Mouse (Mus musculus) naive thymus-derived CD4-positive, alpha-beta T cell, adult 2 months (primary cell): ENCODE measurements around the gene Acy3.
"Not testable (repeated sequence)": the region's sequence is repeated elsewhere in the genome, so short reads cannot be mapped to it uniquely, and the experiment has no call there.

ENCODE experiments used
- DNase-seq: peaks from one replicate; pipeline ENCODE4 v3.0.0-alpha.2; 2011; ENCODE audit warnings: low read depth

Gene Acy3

GRCm38 (mm10) chr19:3974608-3975007, 11.8 kb upstream of the Acy3 start:
- DNase-seq: not testable (repeated sequence)

- no peak for DNase-seq
Observed at GRCm38 (mm10) chr19:3975866-3976265, 10.5 kb upstream of the Acy3 start.

DNA sequence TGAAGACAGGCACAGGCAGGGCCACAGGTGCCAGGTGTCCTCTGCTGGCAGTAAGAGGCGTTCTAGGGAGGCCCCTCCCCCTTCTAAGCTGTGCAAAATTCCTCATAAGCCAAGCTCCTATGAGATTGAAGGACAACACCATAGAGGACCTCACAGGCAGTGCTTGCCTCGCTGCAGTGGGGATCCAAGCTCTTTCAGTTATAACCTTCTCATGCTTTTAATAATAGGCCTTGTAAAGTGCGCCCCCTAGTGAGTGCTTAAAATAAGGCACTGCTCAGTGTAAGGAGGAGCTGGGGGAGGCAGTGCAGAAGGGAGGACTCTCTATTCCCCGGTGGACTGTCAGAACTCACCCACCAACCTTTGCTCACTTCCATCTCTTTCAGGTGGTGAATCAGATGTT, 6.1 kb upstream of the Acy3 start:
- DNase-seq: peak; percentile 90

DNA sequence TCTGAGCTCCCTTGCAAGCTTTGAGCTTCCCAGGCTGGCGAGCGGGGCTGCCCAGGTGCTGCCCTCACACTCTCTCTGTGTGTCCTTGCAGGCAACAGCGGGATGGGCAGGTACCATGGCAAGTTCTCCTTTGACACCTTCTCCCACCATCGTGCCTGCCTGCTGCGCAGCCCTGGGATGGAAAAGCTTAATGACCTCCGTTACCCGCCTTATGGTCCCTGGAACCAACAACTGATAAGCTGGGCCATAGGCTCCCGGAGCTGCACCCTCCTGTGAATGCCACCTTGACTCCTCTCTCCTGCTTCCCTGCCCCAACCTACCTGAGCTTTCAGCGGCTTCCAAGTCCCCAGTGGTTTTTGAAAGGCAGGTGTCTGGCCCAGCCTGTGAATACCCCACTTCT, 5.5 kb upstream of the Acy3 start:
- no peak for DNase-seq

- DNase-seq: no peak
Observed at GRCm38 (mm10) chr19:3983527-3984200, 2.7 kb upstream of the Acy3 start.

DNA sequence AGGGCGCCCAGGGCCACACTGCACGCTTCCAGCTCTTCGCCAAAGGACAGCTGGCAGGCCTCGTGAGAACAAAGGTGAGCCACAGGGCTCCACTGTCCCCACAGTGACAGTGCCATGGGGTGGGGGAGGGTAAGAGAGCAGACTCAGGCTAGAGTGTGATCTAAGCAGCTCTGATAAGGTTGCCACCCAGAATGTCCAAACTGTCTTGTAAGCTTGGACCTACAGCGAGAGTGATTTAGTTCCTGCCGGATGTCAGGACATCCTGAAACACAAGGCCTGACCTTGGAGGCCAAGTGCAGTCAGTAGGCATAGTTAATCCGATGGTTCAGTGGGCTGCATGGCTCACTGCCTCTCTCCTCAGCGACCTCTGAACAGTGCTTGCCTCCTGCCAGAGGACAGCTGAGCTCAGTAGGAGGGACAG, 1.1 kb upstream of the Acy3 start:
- DNase-seq: no peak

DNA sequence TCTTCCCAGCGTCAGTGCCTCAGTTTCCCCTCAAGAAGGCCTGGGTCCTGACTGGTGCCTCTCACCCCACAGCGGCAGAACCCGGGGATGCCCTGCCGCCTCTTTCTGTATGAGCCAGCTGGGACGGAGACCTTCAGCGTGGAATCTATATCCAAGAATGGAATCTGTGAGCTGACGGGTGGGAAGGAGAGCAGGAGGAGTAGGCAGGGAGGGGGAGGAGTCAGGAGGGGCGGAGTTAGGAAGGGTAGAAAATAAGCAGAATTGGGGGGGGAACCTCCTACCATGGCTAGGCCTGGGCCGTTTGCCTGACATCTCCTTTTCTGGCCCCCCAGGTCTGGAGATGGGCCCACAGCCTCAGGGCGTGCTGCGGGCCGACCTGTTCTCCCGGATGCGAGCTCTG, 1.7 kb downstream of the Acy3 start:
- DNase-seq: no peak

DNA sequence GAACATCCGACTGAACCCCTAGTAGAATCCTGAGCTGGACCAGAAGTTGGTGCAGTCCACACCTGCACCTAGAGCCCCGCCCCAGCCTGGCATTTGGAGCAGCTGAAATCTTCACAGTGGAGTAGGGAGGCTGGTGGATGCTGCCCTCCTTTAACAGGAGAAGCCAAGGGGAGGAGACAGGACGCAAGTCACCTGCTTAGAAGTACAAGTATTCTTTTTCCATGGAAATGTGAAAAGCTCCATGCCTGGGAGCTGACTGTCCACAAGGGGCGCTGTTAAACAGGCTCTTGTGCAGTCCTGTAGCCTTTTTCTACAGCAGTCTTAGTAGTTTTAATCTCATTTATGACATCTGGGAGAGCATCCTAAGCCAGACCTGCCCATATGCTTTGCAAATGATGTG, 2.4 kb downstream of the Acy3 start:
- no peak for DNase-seq

- no peak for DNase-seq
Observed at GRCm38 (mm10) chr19:3990804-3991203, 4.4 kb downstream of the Acy3 start.

DNA sequence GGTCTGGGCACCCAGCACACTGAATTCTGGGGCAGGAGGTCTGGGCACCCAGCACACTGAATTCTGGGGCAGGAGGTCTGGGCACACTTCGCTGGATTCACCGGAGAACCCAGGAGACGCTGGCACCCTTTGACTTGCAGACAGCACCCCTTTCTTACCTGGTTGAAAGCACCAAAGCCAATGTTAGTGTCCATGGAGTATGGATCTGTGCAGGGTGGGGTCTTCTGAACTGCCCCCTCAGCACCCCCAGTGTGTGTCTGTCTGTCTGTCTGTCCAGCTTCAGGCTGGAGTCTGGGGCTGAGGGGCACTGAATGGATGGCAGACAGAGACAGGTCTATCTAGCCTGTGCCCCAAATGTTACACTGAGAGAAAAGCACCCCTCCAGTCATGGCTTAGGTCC, 5.2 kb downstream of the Acy3 start:
- DNase-seq: no peak

DNA sequence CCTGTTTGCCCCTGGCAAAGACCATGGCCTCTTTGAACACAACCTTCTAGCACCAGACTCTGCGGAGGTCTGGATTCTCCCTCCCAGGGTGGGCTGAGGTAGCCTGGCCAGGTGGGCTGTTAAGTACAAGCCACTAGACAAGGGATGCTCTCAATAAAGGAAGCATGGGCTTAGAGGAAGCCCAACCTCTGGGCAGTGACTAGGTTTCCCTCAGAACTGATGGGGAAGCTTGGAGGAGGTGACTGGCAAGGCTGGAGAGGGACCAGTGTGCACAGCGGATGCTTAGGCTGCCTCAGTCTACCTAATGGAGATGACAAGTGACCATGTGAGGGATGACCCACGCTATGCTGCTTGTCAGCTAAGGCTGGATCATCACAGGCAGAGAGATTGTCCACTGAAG, 5.6 kb downstream of the Acy3 start:
- DNase-seq: no peak

DNA sequence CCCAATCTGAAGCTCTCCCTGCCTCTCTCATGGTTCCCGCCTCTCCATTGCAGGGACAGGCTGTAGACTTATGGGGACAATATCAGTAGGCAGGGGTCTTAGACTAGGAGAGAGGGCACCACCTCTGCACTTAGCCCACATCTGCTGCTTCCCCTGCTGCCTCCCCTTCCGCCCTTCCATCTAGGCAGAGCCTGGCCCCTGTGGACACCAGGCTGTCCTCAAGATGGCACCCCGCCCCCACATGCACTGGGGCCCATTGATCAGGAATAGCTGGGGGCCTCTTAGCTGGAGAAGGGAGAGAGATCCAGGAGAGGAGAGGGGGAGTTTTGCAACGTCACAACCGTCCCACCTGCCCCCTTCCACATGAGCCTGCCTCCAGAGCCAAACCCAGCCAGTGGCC, 6.0 kb downstream of the Acy3 start, which contains the start of gene Tbx10:
Gene Tbx10, plus strand, starts transcription at position 337 of the 400 bp plus-strand sequence.
- DNase-seq: no peak

GRCm38 (mm10) chr19:3994932-3995331, 8.6 kb downstream of the Acy3 start:
- DNase-seq: no peak

DNA sequence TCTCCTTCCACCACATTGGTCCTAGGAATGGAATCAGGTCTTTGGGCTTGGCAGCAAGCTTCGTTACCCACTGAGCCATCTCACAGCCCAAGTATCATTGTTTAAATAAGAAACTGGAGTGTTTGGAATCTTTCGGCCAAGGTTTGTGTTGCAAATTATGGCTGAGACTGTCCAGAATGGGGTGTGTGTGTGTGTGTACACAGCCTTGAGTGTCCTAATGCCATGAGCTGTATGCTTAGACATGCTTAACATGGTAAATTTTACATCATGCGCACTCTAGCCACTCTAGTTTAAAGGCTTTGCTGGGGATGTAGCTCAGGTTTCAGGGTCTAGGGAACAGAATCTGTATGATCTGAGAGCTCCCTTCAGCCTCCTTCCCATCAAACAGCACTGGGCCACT, 9.1 kb downstream of the Acy3 start:
- DNase-seq: no peak

DNA sequence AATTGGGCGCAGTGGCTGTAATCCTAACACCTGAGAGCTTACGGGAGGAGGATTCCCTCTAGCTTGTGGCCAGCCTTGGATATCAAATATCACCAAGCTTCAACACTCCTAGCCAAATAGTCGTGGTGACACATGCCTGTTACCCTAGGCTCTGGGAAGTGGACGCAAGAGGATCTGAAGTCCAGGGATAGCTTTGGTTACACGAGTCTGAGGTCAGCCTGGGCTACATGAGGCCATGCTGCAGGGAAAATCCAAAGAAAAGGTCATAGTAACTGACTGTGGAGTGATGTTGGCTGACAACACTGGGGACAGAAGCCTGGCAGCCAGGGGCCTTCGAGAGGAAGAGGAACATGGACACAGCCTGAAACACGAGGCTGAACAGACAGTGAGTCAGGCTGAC, 9.7 kb downstream of the Acy3 start:
- no peak for DNase-seq

DNA sequence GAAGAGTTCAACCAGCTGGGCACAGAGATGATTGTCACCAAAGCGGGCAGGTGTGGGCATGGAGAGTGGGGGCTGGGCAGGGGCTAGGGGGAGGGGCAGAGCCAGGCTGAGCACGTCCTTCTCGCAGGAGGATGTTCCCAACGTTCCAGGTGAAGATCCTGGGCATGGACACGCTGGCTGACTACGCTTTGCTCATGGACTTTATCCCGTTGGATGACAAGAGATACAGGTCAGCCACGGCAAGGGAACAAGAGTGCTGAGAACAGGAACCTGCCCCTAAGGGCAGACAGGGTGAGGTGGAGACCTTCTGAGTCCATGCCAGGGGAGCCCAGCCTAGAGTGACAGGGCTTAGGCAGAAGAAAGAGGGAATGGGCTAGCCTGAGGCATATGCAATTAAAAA, 10.4 kb downstream of the Acy3 start:
- DNase-seq: no peak

DNA sequence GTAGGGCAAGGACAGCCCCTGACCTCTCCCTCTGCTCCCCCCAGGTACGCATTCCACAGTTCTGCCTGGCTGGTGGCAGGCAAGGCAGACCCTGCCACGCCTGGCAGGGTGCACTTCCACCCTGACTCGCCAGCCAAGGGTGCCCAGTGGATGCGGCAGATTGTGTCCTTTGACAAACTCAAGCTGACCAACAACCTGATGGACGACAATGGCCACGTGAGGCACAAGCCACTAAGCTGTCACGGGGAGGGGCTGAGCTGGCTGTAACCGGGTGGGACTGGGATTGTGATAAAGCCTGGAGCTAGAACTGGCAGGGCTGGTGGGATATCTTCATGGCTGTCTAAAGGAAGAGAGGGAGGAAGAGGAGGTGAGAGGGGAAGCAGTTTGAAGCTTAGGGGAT, 10.9 kb downstream of the Acy3 start:
- no peak for DNase-seq

GRCm38 (mm10) chr19:3998335-3998734, 12.0 kb downstream of the Acy3 start:
- no peak for DNase-seq

- DNase-seq: peak; percentile 38
Observed at GRCm38 (mm10) chr19:3999121-3999730, 12.9 kb downstream of the Acy3 start.

GRCm38 (mm10) chr19:4000119-4000900, 13.9 kb downstream of the Acy3 start, which contains the start of the genes Nudt8 and Gm49405:
TSS of gene Nudt8 (plus strand) at chr19:4000580.
TSS of gene Gm49405 (plus strand) at chr19:4000626.
- DNase-seq: peak; percentile 99

GRCm38 (mm10) chr19:4000949-4001525, 14.7 kb downstream of the Acy3 start:
- DNase-seq: no peak

DNA sequence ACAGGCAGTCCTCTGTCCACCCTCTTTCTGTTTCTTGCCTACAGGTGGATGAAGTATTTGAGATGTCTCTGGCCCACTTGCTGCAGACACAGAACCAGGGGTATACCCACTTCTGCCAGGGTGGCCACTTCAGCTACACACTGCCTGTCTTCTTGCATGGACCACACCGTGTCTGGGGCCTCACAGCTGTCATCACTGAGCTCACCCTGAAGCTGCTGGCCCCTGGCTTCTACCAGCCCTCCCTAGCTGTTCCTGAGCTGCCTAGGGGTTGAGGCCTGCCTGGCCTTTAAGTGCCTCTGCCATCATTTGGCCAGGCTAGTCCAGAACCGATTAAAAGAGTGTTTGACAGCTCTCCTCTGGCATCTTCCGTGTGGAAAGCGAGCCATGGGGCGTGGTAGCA, 15.4 kb downstream of the Acy3 start:
- no peak for DNase-seq

DNA sequence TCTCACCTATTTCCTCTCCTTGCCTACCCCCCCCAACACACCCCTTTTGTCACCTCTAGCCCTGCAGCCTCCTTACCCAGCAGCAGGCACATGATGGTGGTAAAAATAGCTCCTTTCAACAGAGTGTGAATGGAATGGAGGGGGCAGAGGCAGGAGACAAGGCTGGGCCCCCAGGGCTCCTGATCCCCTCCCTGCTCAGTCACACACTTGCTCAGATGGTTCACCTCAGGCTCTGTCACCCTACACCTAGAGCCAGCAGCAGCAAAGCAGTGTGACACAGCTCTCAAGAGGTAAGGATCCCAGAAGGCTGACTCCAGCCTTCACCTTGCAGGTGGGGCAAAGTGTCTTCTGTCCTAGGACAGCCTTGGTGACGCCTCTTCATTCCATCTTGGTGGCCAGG, 16.7 kb downstream of the Acy3 start, which contains the start of gene Doc2g:
Gene Doc2g, plus strand, starts transcription at position 202 of the 400 bp plus-strand sequence.
- no peak for DNase-seq
